8 mouse cellular contexts compared by ENCODE assay signal in the genomic region with DNA sequence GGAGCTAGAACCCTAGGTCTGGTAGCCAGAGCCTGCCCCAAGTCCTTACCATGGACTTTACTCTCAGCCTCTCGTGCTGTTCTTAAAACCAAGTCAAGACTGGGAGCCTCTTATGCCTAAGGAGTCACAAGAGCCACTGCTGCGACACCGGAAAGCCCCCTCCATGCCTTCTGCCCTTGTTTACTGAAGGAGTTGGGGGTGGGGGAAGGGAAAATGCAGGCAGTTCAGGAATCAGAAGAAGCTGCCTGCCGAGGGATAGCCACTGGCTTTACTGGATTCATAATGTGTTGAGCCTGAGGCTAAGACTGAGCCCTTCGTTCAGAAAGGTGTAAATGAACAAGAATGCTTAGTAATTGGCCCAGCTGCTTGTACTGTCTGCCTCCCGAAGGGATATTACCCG. TPM values are rescaled to one million over a fixed set of nuclear protein-coding genes. Genes with fewer than 3 reads are reported as not detected.
DNase-seq lines count a peak whose midpoint lies in the region; ATAC-seq and TF ChIP-seq lines count a peak whose summit lies in the region.

No protein-coding gene starts in this region.

- peaks cover 23% of the 10 kb centered on the region for H3K36me3 ChIP-seq in kidney, embryonic 15.5 days
- H3K36me3 ChIP-seq in midbrain, embryonic 15.5 days (replicated peaks): peaks cover 14% of the 10 kb centered on the region; the same call in 1 of the 2 replicates

- TF ChIP-seq CTCF in cortical plate, adult 2 months (IDR thresholded peaks at IDR 0.05; ENCODE audit: extremely low read depth, insufficient read depth, low read length): no peak

- H3K27me3 ChIP-seq in kidney, embryonic 15.5 days: 0 out of 2 replicates have a peak, but pooled peaks cover 9% of the 10 kb centered on the region
- no peaks in the 10 kb centered on the region for H3K27me3 ChIP-seq in midbrain, embryonic 15.5 days (replicated peaks)

- H3K9me3 ChIP-seq in kidney, embryonic 15.5 days (replicated peaks): no peaks in the 10 kb centered on the region
- H3K9me3 ChIP-seq in midbrain, embryonic 15.5 days: no peaks in the 10 kb centered on the region

- H3K9ac ChIP-seq in kidney, embryonic 15.5 days: peak overlapping the region; percentile 99
- peak overlapping the region; percentile 89 for H3K9ac ChIP-seq in midbrain, embryonic 15.5 days

- DNase-seq in kidney, postnatal 14 days: no peak
- peak; percentile 45 for DNase-seq in induced T-regulatory cell, adult 2 months (ENCODE audit: low read depth)
- no peak for DNase-seq in adrenal gland, postnatal 36 days
- no peak for DNase-seq in cerebellum, adult 8-10 months
- no peak for DNase-seq in frontal cortex, postnatal 36 days (ENCODE audit: low spot score in 2 of 2)

- WGBS in kidney, embryonic 15.5 days: 5% methylated on average over 7 of the region's 7 CpGs
- 6% methylated on average over 7 of the region's 7 CpGs for WGBS in midbrain, embryonic 15.5 days

- H3K4me1 ChIP-seq in kidney, embryonic 15.5 days: peaks cover 53% of the 10 kb centered on the region
- peaks cover 10% of the 10 kb centered on the region for H3K4me1 ChIP-seq in cortical plate, adult 2 months (ENCODE audit: control insufficient read depth, insufficient read depth, low read length)
- peaks cover 37% of the 10 kb centered on the region for H3K4me1 ChIP-seq in midbrain, embryonic 15.5 days

- peak overlapping the region; percentile 92 for H3K4me2 ChIP-seq in kidney, embryonic 15.5 days
- H3K4me2 ChIP-seq in midbrain, embryonic 15.5 days: peak overlapping the region; percentile 97

- peak overlapping the region; percentile 99 for H3K4me3 ChIP-seq in kidney, embryonic 15.5 days (replicated peaks)
- peak overlapping the region; percentile 68 for H3K4me3 ChIP-seq in cortical plate, adult 2 months (ENCODE audit: insufficient read depth, low read length)
- H3K4me3 ChIP-seq in midbrain, embryonic 15.5 days: peak overlapping the region; percentile 89

- peak overlapping the region; percentile 88 for H3K27ac ChIP-seq in kidney, embryonic 15.5 days
- no peak overlapping the region for H3K27ac ChIP-seq in cortical plate, adult 2 months (ENCODE audit: insufficient read depth, low read length)
- H3K27ac ChIP-seq in midbrain, embryonic 15.5 days: peak overlapping the region; percentile 81

- ATAC-seq in kidney, embryonic 15.5 days (replicated peaks; ENCODE audit: low FRiP score): no peak
- ATAC-seq in midbrain, embryonic 15.5 days (replicated peaks): no peak; the same call in 1 of the 2 replicates

- no peak for TF ChIP-seq POLR2A in cortical plate, adult 2 months (IDR thresholded peaks at IDR 0.05; ENCODE audit: extremely low read depth, insufficient read depth, low read length)

RNA-seq across cellular contexts. Expression of gene Chmp6, which starts 0.4 kb away (rescaled TPM):
- polyA plus RNA-seq in kidney, embryonic 15.5 days (2015; fragmentation: Nextera tagmentation; extraction: Ambion mirVana): 94.1 and 101 TPM in 2 replicates
- 44.2 and 48.1 TPM in 2 replicates for polyA plus RNA-seq in cortical plate, adult 2 months (2012; rRNA removed)
- 113 and 116 TPM in 2 replicates for polyA plus RNA-seq in midbrain, embryonic 15.5 days (2015; fragmentation: Nextera tagmentation; extraction: Ambion mirVana)
- 10 to 100 TPM; 31.9 to 37.6 TPM for total RNA-seq in adrenal gland, postnatal 36 days (2021)

RNA-seq across cellular contexts. Expression of gene Baiap2, which starts 29.7 kb away (rescaled TPM):
- polyA plus RNA-seq in kidney, embryonic 15.5 days (2015; fragmentation: Nextera tagmentation; extraction: Ambion mirVana): 20.8 and 22.3 TPM in 2 replicates
- 234 and 253 TPM in 2 replicates for polyA plus RNA-seq in cortical plate, adult 2 months (2012; rRNA removed)
- polyA plus RNA-seq in midbrain, embryonic 15.5 days (2015; fragmentation: Nextera tagmentation; extraction: Ambion mirVana): 15.5 and 16.3 TPM in 2 replicates
- total RNA-seq in adrenal gland, postnatal 36 days (2021): 10 to 100 TPM; 11.3 to 24.0 TPM

Comparison
In these comparisons a context has a peak if more than half of its experiments do, and no peak if none do; other contexts are left out.
1. RNA of gene Baiap2, which starts 29.7 kb away (polyA plus RNA-seq): 234 to 253 TPM in cortical plate, adult 2 months; 20.8 to 22.3 TPM in kidney, embryonic 15.5 days and 15.5 to 16.3 TPM in midbrain, embryonic 15.5 days; every median in the first group is over 10 times any median in the second.
2. Peak in every context shown above with its lines, with median percentiles within 50 percentile points of each other: H3K4me3 ChIP-seq.